Mouse (Mus musculus) hindbrain, embryonic 14.5 days (tissue): ENCODE results near the gene Acvrl1. TPM values are rescaled to one million over a fixed set of nuclear protein-coding genes. Genes with fewer than 3 reads are reported as not detected.

Experiments used
- ATAC-seq: fragments of 200-750 bp; cut with Nextera tagmentation; 2 replicates; pipeline ENCODE4 v1.8.0; 2017; ENCODE audit warnings: moderate number of reproducible peaks, mild to moderate bottlenecking, moderate TSS enrichment, moderate library complexity; ENCODE audit not compliant: low FRiP score
- DNase-seq: peaks from one replicate; pipeline ENCODE4 v3.0.0-alpha.2; 2015; ENCODE audit warnings: low spot score
- H3K27ac ChIP-seq: fragments of 300-500 bp; sonication (generic); 2 replicates; pipeline ENCODE4 v1.5.1; 2014; ENCODE audit warnings: mild to moderate bottlenecking, moderate library complexity
- H3K27me3 ChIP-seq: fragments of 300-500 bp; sonication (generic); 2 replicates; pipeline ENCODE4 v1.6.1; 2014; ENCODE audit warnings: mild to moderate bottlenecking, low read length, mixed read lengths; ENCODE audit not compliant: control insufficient read depth, insufficient read depth
- H3K36me3 ChIP-seq: fragments of 300-500 bp; sonication (generic); replicated peaks from 2 replicates; pipeline ENCODE4 v1.6.1; 2014; ENCODE audit not compliant: control insufficient read depth, insufficient read depth
- H3K4me1 ChIP-seq: fragments of 300-500 bp; sonication (generic); replicated peaks from 2 replicates; pipeline ENCODE4 v1.6.1; 2014; ENCODE audit warnings: antibody characterized with exemption, low read length, mixed read lengths; ENCODE audit not compliant: control insufficient read depth, insufficient read depth
- H3K4me2 ChIP-seq: fragments of 300-500 bp; sonication (generic); replicated peaks from 2 replicates; pipeline ENCODE4 v1.6.1; 2014; ENCODE audit warnings: mild to moderate bottlenecking, moderate library complexity
- H3K4me3 ChIP-seq: fragments of 300-500 bp; sonication (generic); replicated peaks from 2 replicates; pipeline ENCODE4 v1.5.1; 2014; ENCODE audit warnings: mild to moderate bottlenecking, low read length
- H3K9ac ChIP-seq: fragments of 300-500 bp; sonication (generic); 2 replicates; pipeline ENCODE4 v1.6.1; 2014
- H3K9me3 ChIP-seq: fragments of 300-500 bp; sonication (generic); 2 replicates; pipeline ENCODE4 v1.6.1; 2016; ENCODE audit warnings: low read length; ENCODE audit not compliant: control insufficient read depth
- WGBS: fragments of 180-500 bp; shearing (Covaris S2); extraction: QIAGEN DNeasy Blood & Tissue Kit; methylation state at CpG from one replicate; pipeline ENCODE4 v1.1.7; 2014; 5-methylcytosine and 5-hydroxymethylcytosine counted together
- polyA plus RNA-seq: library from polyadenylated mRNA; unstranded; fragments of >200 nt; fragmentation: Nextera tagmentation; extraction: Ambion mirVana; gene quantifications from 2 replicates; pipeline ENCODE4 v1.2.1, GENCODE M21; 2014

Gene Acvrl1
- polyA plus RNA-seq, 1 experiment from 2014 or later: 5.7 TPM

- H3K9me3 ChIP-seq: no peaks in the 10 kb centered on the region
- peaks cover 42% of the 10 kb centered on the region for H3K4me1 ChIP-seq
- ATAC-seq (no peak), DNase-seq (peak; percentile 63)
- WGBS: 13% methylated on average over 17 of the region's 17 CpGs
- 0 out of 2 replicates have a peak, but pooled peaks cover 6% of the 10 kb centered on the region for H3K27me3 ChIP-seq
- peak overlapping the region; percentile 75 for H3K4me3 ChIP-seq
- peak overlapping the region; percentile 87 for H3K27ac ChIP-seq
- H3K4me2 ChIP-seq: peak overlapping the region; percentile 88
- peak overlapping the region; percentile 94 for H3K9ac ChIP-seq
- no peaks in the 10 kb centered on the region for H3K36me3 ChIP-seq
Observed at GRCm38 (mm10) chr15:101175613-101176283, 47.4 kb downstream of the Acvrl1 start.

DNA sequence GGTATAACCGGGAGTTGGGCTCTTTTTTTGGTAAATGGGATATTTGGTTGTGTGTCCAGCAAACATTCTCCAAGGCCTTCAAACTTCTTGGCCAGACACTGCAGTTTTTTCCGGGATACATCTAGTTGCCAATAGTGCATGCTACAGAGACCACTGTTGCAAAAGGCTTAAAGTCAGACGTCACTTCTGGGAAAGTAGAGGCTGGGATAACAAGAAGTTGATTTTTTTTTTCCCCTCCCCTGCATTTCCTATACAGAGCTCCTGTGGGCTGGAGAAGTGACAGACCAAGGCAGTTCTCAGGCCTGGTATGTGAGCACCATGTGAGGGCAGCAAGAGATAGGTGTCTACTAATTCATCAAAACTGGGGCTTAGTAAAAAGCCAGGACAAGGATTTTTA is 48.0 kb downstream of the Acvrl1 start:
- peaks cover 47% of the 10 kb centered on the region for H3K4me1 ChIP-seq
- H3K27ac ChIP-seq: no peak overlapping the region; the same call in 1 of the 2 replicates

DNA sequence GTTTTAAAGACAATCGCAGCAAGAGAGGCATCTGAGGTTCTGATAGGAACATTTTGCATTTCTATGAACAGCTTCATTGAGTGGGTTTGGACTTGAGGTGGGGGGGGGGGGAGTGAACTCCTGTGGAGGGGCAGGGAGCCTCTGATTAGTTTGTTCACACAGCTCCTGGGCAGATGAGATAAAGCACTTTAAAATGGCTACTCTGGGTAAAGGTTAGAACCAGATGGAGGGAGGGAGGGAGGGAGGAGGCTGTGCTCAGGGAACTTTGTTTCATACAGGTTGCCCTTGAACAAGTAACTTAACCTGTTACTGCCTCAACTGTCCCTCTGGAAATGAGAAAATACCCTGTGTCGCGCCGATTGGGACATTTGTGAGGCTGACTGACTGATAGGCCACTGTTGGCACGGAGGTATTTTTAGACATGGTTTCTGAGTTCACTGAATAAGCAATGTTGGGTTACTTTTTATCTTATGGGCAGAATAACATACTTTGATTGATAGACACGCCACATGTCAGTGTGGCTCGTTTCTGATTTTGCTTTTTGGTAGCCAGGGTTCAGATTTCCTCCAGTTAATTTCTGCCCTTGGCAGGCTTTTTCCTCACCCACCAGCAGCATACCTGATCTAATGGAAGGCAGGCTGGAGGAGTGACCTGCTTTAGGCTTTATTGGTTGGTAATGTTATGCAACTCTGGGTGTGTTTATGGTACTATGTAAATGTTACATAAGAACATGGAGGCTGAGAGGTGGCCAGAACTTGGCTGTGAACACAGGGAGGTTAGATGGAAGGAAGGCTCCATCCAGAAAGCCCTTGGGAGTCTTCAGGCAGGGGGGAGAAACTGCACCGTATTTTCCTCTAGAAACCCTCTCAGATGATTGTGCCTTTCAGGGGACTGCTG is 48.7 kb downstream of the Acvrl1 start:
- Histone ChIP-seq H3K4me3 (no peak overlapping the region), H3K27ac (no peak overlapping the region), H3K36me3 (no peaks in the 10 kb centered on the region), H3K9ac (0 out of 2 replicates have a peak overlapping the region, but pooled peaks have one; percentile 94), H3K9me3 (no peaks in the 10 kb centered on the region), H3K4me1 (peaks cover 51% of the 10 kb centered on the region), H3K4me2 (peak overlapping the region; percentile 88), H3K27me3 (0 out of 2 replicates have a peak, but pooled peaks cover 3% of the 10 kb centered on the region)
- ATAC-seq (no peak), DNase-seq (no peak)
- 66% methylated on average over 8 of the region's 8 CpGs for WGBS

More for the DNA sequence above, 48.0 kb downstream of the Acvrl1 start:
- ATAC-seq (no peak), DNase-seq (no peak)
- 0 out of 2 replicates have a peak, but pooled peaks cover 6% of the 10 kb centered on the region for H3K27me3 ChIP-seq
- peak overlapping the region; percentile 88 for H3K4me2 ChIP-seq
- no peaks in the 10 kb centered on the region for H3K9me3 ChIP-seq
- H3K9ac ChIP-seq: peak overlapping the region; percentile 94
- WGBS: 53% methylated on average over 3 of the region's 3 CpGs
- peak overlapping the region; percentile 75 for H3K4me3 ChIP-seq
- no peaks in the 10 kb centered on the region for H3K36me3 ChIP-seq

DNA sequence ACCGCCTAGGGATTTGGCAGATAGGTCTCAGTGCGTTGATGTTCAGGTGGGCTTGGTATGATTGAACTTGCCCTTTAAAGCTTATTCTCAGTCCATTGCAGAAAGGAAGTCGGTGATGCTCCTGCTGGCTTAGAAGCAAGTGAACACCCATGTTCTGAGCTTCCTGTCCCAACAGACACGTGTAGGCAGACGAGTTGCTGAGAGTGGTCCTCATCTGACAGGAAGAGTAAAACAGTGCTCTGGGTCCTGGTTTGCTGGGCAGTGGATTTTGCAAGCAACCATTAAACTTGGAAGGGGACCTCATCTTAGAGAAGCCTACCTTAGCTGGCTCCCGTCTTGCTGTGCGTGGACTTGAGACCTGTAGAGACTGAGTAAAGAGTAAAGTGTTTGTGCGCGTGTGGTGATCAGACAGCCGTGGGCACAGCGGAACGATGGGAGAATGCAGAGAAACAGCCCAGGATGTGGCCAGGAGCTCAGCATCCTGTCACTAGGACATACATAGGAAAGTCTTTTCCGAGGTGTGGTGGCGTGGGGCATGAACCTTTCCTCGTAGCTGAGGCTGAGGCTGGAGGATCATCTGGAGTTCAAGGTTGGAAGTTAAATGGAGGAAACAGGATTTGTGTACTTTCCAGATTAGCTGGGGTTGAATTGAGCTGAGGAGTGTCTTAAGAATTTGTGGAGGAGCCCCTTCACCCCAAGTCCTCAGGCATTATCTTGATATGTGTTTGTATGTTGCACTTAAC is 52.2 kb downstream of the Acvrl1 start:
- H3K27me3 ChIP-seq: no peaks in the 10 kb centered on the region
- H3K36me3 ChIP-seq: 0 out of 2 replicates have a peak, but pooled peaks cover 3% of the 10 kb centered on the region
- no peak overlapping the region for H3K4me3 ChIP-seq
- no peak overlapping the region for H3K9ac ChIP-seq
- 80% methylated on average over 15 of the region's 15 CpGs for WGBS
- H3K9me3 ChIP-seq: no peaks in the 10 kb centered on the region; the same call in 1 of the 2 replicates
- ATAC-seq (no peak), DNase-seq (no peak)
- no peak overlapping the region for H3K4me2 ChIP-seq
- no peak overlapping the region for H3K27ac ChIP-seq
- peaks cover 51% of the 10 kb centered on the region for H3K4me1 ChIP-seq

DNA sequence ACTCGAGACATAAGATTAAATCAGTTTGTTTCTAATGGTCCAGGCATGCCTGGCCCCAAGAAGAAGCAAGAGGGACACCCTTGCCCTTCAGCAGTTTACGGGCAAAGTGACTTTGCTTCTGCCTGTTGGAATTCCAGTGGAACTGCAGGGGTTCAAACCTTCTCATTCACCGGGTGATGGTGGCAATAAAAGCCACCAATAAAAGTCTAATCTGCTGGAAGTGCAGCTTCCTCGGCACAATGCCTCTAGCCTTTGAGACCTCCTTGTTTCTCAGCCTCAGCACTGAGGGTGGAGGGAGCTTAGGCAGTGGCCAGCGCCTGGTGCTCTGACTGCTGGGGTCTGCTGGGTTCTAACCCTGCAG is 52.8 kb downstream of the Acvrl1 start:
- no peak overlapping the region for H3K4me2 ChIP-seq
- H3K27me3 ChIP-seq: no peaks in the 10 kb centered on the region
- ATAC-seq (no peak), DNase-seq (no peak)
- peaks cover 46% of the 10 kb centered on the region for H3K4me1 ChIP-seq
- no peaks in the 10 kb centered on the region; the same call in 1 of the 2 replicates for H3K9me3 ChIP-seq
- H3K4me3 ChIP-seq: no peak overlapping the region
- no peak overlapping the region for H3K27ac ChIP-seq
- 27% methylated on average over 5 of the region's 5 CpGs for WGBS
- no peak overlapping the region for H3K9ac ChIP-seq
- 0 out of 2 replicates have a peak, but pooled peaks cover 3% of the 10 kb centered on the region for H3K36me3 ChIP-seq

DNA sequence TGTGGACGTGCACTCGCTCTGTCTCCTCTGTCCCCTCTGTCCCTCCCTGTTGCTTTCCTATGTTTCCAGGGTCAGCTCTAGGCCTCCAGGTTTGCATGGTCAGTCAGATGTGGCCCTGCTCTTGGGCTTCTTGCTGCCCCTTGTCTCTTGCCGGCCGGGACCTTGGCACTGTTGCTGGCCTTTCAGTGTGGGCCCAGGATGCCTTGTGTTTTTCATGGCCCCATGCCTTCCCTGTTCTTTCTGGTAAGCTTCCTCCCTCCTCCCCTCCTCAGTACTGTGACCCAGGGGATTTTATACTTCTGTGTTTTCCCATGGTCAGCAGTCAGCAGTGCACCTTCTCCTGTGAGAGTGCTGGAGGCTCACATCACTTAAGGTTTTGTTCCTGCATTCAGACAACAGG is 53.2 kb downstream of the Acvrl1 start:
- Histone ChIP-seq H3K27me3 (no peaks in the 10 kb centered on the region), H3K36me3 (0 out of 2 replicates have a peak, but pooled peaks cover 3% of the 10 kb centered on the region), H3K9me3 (no peaks in the 10 kb centered on the region; the same call in 1 of the 2 replicates), H3K4me1 (peaks cover 42% of the 10 kb centered on the region), H3K27ac (no peak overlapping the region), H3K4me3 (no peak overlapping the region), H3K9ac (no peak overlapping the region), H3K4me2 (no peak overlapping the region)
- no peak for ATAC-seq
- 18% methylated on average over 4 of the region's 4 CpGs for WGBS
- no peak for DNase-seq

- Histone ChIP-seq H3K4me3 (no peak overlapping the region), H3K4me1 (peaks cover 30% of the 10 kb centered on the region), H3K27me3 (no peaks in the 10 kb centered on the region), H3K9me3 (no peaks in the 10 kb centered on the region; the same call in 1 of the 2 replicates), H3K4me2 (no peak overlapping the region), H3K9ac (no peak overlapping the region), H3K36me3 (0 out of 2 replicates have a peak, but pooled peaks cover 3% of the 10 kb centered on the region), H3K27ac (no peak overlapping the region)
- DNase-seq: no peak
- WGBS: 37% methylated on average over 5 of the region's 5 CpGs
- ATAC-seq: no peak
Observed at GRCm38 (mm10) chr15:101182676-101183075, 54.4 kb downstream of the Acvrl1 start.

DNA sequence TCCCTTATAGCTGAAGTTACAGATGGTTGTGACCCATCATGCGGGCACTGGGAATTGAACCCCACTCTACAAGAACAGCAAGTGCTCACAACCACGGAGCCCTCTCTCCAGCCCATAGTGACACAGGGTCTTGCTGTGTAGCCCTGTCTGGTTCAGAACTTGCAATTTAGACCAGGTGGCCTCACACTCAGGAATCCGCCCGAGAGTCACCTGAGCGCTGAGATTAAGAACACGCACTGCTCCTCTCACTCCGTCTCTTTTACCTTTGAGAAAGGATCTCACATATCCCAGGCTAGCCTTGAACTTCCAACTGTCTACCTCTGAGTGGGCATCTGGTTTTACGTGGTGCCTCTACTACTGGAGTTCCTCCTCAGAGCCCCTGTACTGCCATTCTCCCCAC is 56.0 kb downstream of the Acvrl1 start:
- Histone ChIP-seq H3K4me3 (no peak overlapping the region), H3K9ac (no peak overlapping the region), H3K4me2 (no peak overlapping the region), H3K36me3 (0 out of 2 replicates have a peak, but pooled peaks cover 3% of the 10 kb centered on the region), H3K27me3 (no peaks in the 10 kb centered on the region), H3K27ac (no peak overlapping the region), H3K4me1 (peaks cover 16% of the 10 kb centered on the region), H3K9me3 (no peaks in the 10 kb centered on the region; the same call in 1 of the 2 replicates)
- WGBS: 96% methylated on average over 8 of the region's 8 CpGs
- DNase-seq (no peak), ATAC-seq (no peak)
